Comparison of ENCODE assay signal across 26 mouse cellular contexts in genomic region chr1:18979141-18979540, GRCm38 (mm10).
"Had no signal": no experiment of that assay in that cellular context is flagged by ENCODE, and none has a peak within 500 bp of the region (broad histone marks: within the 10 kb centered on the region; RNA-seq: fewer than 3 reads in every experiment).

No protein-coding gene starts in this region.

- H3K27ac ChIP-seq: gastrocnemius, adult 2 months; heart, adult 2 months; heart, embryonic 13.5 days; heart, embryonic 15.5 days; hindbrain, embryonic 13.5 days; hindbrain, embryonic 15.5 days; hindbrain, postnatal 0 days; kidney, embryonic 15.5 days; kidney, postnatal 0 days; limb, embryonic 13.5 days; limb, embryonic 15.5 days had no signal

- DNase-seq: gastrocnemius, adult 2 months; gastrocnemius, postnatal 10 days; gastrocnemius, postnatal 25 days; heart, adult 11 months; heart, adult 2 months; heart, postnatal 14 days; heart, postnatal 36 days; kidney, adult 11 months; kidney, adult 2 months; kidney, adult 9 months; kidney, postnatal 14 days; kidney, postnatal 36 days; layer of hippocampus, adult 9-11 months; layer of hippocampus, postnatal 36 days; left cerebral cortex, postnatal 4 days had no signal

- H3K27me3 ChIP-seq: heart, embryonic 15.5 days; hindbrain, embryonic 13.5 days; hindbrain, embryonic 15.5 days; kidney, embryonic 15.5 days; limb, embryonic 15.5 days had no signal

- H3K4me1 ChIP-seq: heart, embryonic 13.5 days; heart, embryonic 15.5 days; hindbrain, embryonic 13.5 days; hindbrain, embryonic 15.5 days; kidney, embryonic 15.5 days; limb, embryonic 13.5 days; limb, embryonic 15.5 days had no signal

- H3K4me2 ChIP-seq: heart, embryonic 11.5 days; heart, embryonic 13.5 days; heart, embryonic 15.5 days; hindbrain, embryonic 13.5 days; hindbrain, embryonic 15.5 days; kidney, embryonic 15.5 days; limb, embryonic 13.5 days; limb, embryonic 15.5 days had no signal

- H3K9me3 ChIP-seq: heart, embryonic 13.5 days; heart, embryonic 15.5 days; hindbrain, embryonic 13.5 days; hindbrain, embryonic 15.5 days; kidney, embryonic 15.5 days; limb, embryonic 13.5 days; limb, embryonic 15.5 days had no signal

- H3K36me3 ChIP-seq: heart, embryonic 13.5 days; heart, embryonic 15.5 days; hindbrain, embryonic 13.5 days; hindbrain, embryonic 15.5 days; kidney, embryonic 15.5 days; limb, embryonic 13.5 days; limb, embryonic 15.5 days had no signal

- ATAC-seq: hindbrain, postnatal 0 days; intestine, embryonic 16.5 days had no signal

- H3K9ac ChIP-seq: heart, embryonic 13.5 days; heart, embryonic 15.5 days; hindbrain, embryonic 13.5 days; hindbrain, embryonic 15.5 days; kidney, embryonic 15.5 days; limb, embryonic 13.5 days; limb, embryonic 15.5 days had no signal

- H3K4me3 ChIP-seq: gastrocnemius, adult 2 months; heart, adult 2 months; heart, embryonic 13.5 days; heart, embryonic 15.5 days; hindbrain, embryonic 13.5 days; hindbrain, embryonic 15.5 days; kidney, embryonic 15.5 days; limb, embryonic 13.5 days; limb, embryonic 15.5 days had no signal
